Mouse (Mus musculus): ENCODE data around the gene C1qb. TPM values are rescaled to one million over a fixed set of nuclear protein-coding genes. Genes with fewer than 3 reads are reported as not detected.

C1qb gene
- total RNA-seq, 4 experiments from 2014 or later: 48.7 to 305 (median 140) TPM

DNA sequence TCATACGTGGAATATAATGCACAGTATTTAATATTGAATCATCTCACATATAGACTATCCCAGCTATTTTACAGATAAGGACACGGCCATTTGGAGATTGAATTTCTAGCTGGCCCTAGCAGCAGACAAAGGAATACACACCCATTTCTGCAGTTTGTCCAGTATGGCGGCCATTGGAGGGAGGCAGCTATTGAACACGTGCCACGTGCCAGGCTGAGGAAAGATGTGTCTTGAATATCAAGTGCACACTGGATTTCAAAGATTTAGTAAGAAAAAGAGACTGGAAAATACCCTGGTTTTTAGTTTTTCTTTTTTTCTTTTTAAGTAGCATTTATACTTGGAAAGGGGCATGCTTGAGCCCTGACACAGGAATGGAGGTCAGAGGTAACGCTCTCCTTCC is 38.8 kb downstream of the C1qb start:
- no peak for DNase-seq (ENCODE audit: low spot score in 2 of 2)

DNA sequence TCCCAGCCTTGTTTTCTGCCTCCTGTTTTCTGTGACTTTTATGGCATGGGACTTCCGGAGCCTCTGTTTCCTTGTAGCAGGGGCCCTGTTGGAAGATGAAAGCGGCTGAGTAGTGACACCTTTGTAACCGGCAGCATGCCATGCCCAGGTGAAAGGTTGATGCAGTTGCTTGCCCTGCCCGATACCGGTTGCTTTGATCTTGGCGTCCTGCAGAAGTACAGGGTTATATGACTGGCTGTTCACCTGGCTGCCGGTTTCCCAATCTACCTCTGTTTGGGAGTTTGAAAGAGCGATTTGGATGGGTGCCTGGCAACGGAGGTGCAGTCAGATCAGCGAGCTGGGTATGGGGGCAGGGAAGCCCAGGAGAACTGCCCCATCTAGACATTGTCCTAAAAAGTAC is 43.2 kb downstream of the C1qb start:
- no peak for DNase-seq (ENCODE audit: low spot score in 2 of 2)

DNA sequence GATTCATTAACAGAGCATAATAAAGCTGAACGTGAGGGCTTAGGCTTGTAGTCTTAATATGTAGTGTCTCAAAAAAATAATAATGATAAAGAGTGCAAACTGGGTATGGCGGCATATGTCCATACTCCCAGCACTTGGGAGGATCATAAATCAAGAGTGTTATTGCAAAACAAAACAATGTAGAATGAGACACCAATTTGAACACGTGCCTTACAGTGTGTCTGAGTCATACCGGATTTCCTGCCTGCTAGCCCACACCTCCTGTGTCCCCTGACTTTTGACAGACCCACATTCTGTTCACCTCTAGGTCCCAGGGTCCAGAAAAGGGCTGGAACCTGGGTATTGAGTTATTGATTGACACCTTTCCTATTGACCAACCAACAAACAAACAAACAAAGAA is 44.0 kb downstream of the C1qb start:
- DNase-seq (ENCODE audit: low spot score in 2 of 2): no peak

DNA sequence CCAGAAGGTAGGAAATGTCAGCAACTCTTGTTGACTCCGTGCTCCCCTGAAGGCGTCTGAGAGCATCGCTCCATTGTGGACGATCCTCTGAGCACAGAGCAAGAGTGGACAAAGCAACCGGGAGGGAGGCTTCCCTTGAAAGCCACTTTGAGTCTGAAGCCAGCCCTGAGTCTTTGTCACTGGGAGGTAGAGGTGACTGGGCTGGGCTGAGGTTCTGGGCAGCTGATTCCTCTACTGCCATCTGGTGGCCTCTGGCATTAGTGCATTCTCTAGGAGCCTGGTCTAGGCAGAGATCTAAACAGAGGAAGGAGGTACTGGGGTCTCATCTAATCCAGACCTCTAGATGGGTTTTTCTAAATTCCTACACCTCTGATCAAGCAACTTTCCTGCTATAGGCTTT is 44.9 kb downstream of the C1qb start:
- DNase-seq (ENCODE audit: low spot score in 2 of 2): peak; percentile 52 to 87

DNA sequence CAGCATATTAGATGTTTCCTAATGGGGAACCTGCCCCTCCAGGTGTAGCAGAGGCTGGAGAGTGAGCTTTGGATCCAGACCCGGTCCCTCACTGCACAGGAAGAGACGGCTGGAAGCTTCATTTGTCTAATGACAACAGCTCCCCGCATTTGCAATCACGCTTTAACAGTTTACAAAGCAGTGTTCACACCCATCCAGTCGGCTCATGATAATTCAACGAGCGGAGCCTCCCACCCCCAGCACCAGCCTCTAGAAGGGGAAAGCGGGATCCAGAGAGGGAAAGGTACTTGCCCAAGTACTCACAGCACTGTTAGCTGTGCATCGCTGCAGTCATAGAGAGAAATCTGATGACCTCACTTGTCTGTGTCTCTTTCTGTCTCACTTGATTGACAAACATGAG is 47.5 kb downstream of the C1qb start:
- no peak for DNase-seq (ENCODE audit: low spot score in 2 of 2)

DNA sequence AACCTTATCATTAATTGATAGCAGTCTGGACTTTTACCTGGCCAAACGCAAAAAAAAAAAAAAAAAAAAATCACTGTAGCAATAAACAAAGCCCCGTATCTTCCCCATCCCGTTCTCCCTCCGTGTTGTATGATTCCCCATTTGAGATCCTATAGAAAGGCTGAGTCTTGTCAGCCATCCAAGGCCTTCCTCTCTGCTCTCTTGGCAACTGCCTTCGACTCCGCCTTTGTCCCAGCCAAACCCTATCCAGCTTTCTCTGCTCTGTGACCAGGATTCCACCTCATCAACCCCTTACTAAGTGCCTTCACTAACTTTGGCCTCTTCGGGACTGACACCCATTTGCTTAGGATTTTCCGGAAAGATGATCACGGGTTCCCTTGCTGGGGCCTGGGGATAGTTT is 48.0 kb downstream of the C1qb start:
- no peak for DNase-seq (ENCODE audit: low spot score in 2 of 2)

DNA sequence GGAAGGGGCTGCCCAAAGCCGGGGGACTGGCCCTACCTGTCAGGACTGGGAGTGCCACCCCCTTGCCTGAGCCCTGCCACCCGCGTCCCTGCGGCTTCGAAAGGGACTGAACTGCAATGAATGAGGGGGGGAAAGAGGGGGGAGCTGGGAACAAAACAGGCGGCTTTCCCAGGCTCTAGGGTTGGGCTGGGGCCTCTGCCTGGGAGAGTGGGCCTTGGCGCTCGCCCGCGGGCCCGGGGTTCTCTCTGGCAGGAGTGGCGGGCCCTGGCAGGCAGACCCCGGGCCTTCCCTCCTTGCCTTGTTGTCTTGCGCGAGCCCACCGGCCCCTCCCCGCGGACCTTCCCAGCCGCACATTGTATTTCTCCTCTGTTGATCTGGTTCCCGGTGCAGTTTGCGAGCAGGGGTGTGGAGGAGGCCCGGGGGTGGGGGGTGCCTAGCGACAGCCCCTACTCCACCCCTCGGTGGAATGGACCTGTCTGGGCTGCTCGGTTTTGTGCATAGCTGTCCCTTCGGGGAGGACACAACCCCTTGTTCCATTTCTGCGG is 49.5 kb downstream of the C1qb start:
- DNase-seq (ENCODE audit: low spot score in 2 of 2): peak in 1 of 2 experiments; percentile 36

DNA sequence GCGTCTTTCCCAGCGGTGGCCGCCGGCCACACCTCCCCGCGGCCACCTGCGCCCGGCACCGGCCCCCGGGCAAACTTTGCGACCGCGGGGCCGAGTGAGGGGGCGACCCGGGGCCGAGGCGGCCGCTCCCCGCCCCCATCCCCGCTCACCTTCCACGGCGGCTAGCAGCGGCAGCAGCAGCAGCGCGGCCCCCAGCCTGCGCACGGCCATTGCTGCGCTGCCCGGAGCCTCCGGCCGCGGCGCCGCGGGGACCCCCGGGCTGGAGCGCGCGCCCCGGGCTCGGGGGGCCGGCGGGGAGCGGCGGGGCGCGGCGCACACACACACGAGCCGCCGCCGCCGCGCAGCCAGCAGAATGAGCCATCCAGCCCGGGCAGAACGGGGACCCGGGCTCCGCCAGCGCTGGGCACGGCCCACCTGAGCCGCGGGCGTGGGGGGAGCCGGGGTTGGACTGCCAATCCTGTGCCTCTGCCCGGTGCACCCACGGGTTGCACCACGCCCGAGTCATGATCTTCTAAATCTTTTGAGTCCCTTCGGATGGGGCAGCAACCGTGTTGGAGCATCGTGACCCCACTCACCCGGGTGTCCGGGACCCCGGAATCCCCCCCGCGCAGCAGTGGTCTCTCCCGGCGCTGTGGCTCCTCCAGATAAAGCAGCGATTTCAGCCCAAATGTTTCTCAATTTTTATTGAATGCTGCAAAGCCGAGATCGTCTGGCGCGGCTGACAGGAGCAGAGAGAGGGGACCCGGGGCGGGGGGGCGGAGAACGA is 50.2 kb downstream of the C1qb start, which contains the start of gene Ephb2:
Ephb2 (minus strand) TSS at position 368 of the 766 bp plus-strand sequence.
- DNase-seq (ENCODE audit: low spot score in 2 of 2): peak; percentile 51 to 72

DNA sequence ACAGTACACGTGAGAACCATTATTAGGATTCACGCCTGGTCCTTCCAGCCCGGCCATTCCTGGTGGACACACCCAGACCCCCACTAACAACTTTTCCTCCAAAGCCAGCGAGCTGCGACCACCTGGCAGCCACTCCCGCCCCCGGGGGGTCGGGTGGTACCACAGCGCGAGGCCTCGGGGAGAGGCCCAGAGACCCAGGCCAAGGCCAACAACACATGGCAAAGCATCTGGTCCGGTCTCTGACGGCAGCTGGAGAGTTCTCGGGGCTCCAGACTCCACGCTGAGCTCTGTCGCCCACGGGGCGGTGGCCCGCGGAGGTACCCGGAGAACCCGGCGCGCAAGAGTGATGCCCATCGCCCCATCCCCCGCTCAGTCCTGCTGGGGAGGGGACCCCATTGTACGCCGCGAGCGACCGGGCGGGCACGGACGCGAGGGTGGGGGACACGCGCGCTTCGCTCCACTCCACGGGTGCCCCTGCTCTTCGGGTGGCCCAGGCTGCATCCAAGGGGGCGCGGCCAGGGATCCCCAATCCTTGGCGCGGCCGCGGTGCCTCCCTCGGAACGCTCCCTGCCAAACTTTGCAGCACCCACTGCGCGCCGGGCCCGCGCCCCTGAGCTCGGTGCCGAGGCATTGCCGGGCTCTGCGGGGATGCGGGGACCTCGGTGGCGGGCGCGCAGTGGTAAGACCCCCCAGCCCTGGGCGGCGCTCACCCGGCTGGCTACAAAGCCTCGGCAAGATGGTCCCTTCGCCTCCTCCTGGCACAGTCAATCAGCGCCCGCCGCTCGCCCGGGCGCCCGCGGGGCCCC is 51.0 kb downstream of the C1qb start:
- no peak for DNase-seq (ENCODE audit: low spot score in 2 of 2)

DNA sequence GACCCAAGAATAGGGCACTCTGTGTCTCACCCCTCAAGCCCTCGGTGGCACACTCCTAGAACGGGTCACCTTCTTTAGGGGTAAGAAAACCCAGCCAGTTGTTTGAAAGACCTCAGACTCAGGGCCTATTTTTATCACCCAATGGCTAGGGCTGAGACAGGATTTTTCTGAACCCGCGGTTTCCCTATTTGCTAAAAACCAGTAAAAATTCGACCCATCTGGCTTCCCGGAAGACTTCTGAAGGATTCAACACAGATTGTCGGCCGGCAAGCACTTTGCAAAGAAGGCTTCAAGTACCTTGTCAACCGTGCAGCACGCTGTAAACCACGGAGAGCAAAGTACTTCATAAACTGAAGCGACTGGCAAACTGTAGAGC is 51.6 kb downstream of the C1qb start:
- no peak for DNase-seq (ENCODE audit: low spot score in 2 of 2)

DNA sequence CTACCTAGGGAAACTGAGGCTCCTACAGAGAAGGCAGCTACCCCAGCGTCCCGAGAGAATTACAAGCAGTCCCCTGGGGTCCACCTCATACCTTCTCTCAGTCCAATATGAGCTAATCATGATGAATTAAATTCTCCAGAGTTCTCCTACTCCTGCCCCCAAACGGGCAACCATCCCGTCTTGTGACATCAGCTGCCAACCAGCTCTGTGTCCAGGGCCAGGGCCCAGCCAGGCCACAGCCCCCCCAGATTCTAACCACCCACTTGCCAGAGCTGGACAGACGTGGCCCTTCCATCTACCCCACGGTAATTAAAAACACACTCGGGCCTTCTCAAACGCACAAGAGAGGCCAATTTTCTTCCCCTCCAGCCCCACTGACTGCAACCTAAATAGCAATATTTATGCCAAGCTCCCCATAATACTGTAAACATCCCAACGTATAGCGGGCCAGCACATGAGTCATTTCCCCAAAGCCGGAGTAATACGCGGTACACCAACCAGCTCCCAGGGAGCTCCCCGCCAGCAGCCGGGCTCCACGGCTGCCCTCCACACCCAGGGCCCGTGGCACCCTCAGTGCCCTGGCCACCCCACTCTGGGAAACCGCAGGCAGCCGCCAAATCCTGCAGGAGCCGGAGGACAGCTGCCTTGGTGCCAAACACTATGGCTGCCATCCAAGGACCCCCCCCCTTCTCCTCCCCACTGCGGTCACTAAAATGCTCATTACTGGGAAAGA is 52.2 kb downstream of the C1qb start:
- DNase-seq (ENCODE audit: low spot score in 2 of 2): no peak

DNA sequence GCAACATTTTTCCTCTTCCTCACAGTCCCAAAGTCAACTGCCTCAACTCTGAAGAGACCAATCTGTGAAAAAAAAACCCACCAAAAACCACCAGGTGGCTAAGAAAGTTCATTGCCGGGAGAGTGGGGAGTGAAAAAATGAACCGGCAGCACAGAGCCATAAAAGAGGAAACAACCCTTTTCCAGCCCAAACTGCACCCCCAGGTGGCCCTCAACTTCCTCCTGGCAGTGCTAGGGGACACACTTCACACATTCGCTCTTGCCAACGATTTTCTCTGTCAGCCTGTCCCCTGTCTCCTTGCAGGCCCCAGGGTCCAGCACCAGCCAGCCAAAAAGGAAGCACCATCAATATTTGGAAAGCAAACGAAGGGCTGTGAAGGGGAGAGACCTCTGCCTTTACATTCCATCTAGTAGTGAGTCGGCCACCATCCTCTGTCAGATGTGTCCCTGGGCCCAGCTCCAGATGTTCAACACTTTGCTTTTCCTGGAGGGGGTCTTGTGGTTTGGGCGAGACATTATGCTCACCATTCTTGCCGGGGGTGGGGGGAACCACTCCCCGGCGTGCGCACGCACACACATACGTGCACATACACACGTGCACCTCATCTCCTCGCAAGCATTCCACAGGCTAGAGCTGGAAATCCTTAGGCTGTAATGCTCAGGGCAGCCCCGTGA is 53.3 kb downstream of the C1qb start:
- no peak for DNase-seq (ENCODE audit: low spot score in 2 of 2)

DNA sequence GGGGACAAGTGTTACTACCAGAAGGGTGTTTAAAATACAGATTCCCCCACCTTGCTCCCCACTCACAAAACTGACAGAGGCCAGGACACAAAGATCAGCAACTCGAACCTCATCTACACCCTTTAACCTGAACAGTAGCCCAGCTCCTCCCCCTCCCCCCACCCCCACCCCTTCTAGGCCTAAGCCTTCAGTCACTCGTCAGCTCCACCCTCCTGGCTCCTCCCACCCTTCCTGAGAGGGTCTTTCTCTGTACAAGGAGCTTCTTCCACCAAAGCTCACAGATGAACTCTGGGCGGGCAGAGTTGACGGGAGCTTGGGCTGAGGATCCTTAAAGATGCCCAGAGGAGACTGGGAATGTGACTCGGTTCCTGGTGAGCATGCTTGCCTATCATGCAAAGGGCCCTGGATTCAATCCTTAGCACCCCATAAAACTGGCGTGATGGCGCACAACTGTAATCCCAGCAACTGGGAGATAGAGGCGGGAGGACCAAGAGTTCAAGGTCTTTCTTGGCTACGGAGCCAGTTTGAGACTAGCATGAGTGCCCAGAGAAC is 55.6 kb downstream of the C1qb start:
- no peak for DNase-seq (ENCODE audit: low spot score in 2 of 2)

Other genes starting within 250 kb of the C1qb start
- gene Ephb2, start 50.2 kb downstream of the C1qb start, total RNA-seq (2022): 10 to 100 TPM; 17.4 to 23.2 (median 19.8) TPM
- 100 to 1,000 TPM in 2 of 4 experiments, 10 to 100 TPM in 2; 28.3 to 233 (median 108) TPM for gene C1qc, start 6.9 kb upstream of the C1qb start, total RNA-seq (2022)
- gene C1qa, start 12.6 kb upstream of the C1qb start, total RNA-seq (2022): 100 to 1,000 TPM in 2 of 4 experiments, 10 to 100 TPM in 2; 45.5 to 340 (median 144) TPM
- gene Epha8, start 70.6 kb upstream of the C1qb start, total RNA-seq (2022): 1 to 10 TPM; 2.0 to 2.8 (median 2.5) TPM
- gene Zbtb40, start 162.6 kb upstream of the C1qb start, total RNA-seq (2022): 10 to 100 TPM in 2 of 4 experiments, 1 to 10 TPM in 2; 6.0 to 23.6 (median 15.0) TPM

Data from layer of hippocampus, adult 8-10 months (tissue).